Mouse (Mus musculus) G1E (cell line): Measurements from ENCODE around the gene Gm10277. TPM values are rescaled to one million over a fixed set of nuclear protein-coding genes. Genes with fewer than 3 reads are reported as not detected.

Source experiments
- ATAC-seq: 2 replicates; pipeline ENCODE4 v1.8.0; 2016; ENCODE audit warnings: mild to moderate bottlenecking; ENCODE audit not compliant: insufficient number of reproducible peaks, poor library complexity, low FRiP score, severe bottlenecking; ENCODE audit errors: extremely low read depth
- DNase-seq: peaks from one replicate; pipeline ENCODE4 v3.0.0; 2012; ENCODE audit warnings: low spot score
- H3K27me3 ChIP-seq: 2 replicates; pipeline ENCODE4 v1.6.1; 2012; ENCODE audit warnings: mild to moderate bottlenecking, low read length, inconsistent platforms; ENCODE audit not compliant: insufficient read depth
- H3K36me3 ChIP-seq: replicated peaks from 2 replicates; pipeline ENCODE3; 2012; ENCODE audit warnings: mild to moderate bottlenecking, inconsistent platforms
- H3K4me1 ChIP-seq: 2 replicates; pipeline ENCODE4 v1.6.1; 2012; ENCODE audit warnings: low read depth, low read length, inconsistent platforms, mixed read lengths; ENCODE audit not compliant: insufficient read depth
- H3K4me3 ChIP-seq: 2 replicates; pipeline ENCODE4 v1.5.1; 2012; ENCODE audit warnings: low read depth, mild to moderate bottlenecking, inconsistent platforms, low read length, moderate library complexity, mixed read lengths
- H3K9me3 ChIP-seq: replicated peaks from 2 replicates; pipeline ENCODE4 v1.6.1; 2012; ENCODE audit warnings: inconsistent platforms
- CTCF ChIP-seq: IDR thresholded peaks from 2 replicates; pipeline ENCODE4 v1.5.1; 2012; ENCODE audit warnings: low read depth, low read length, inconsistent platforms, mixed read lengths
- GATA1 ChIP-seq: IDR thresholded peaks from 2 replicates; pipeline ENCODE4 v1.6.1; 2012; ENCODE audit warnings: borderline replicate concordance, low read length, inconsistent platforms, mixed read lengths
- GATA2 ChIP-seq: IDR thresholded peaks from 2 replicates; pipeline ENCODE4 v1.6.1; 2012; ENCODE audit warnings: low read depth, low read length, inconsistent platforms, borderline replicate concordance
- POLR2AphosphoS5 ChIP-seq: IDR thresholded peaks from 2 replicates; pipeline ENCODE4 v1.6.1; 2012; ENCODE audit warnings: low read depth, low read length, inconsistent platforms; ENCODE audit not compliant: insufficient replicate concordance
- TAL1 ChIP-seq: conservative IDR thresholded peaks from 2 replicates; pipeline ENCODE4 v1.6.1; 2012; ENCODE audit warnings: low read depth, low read length, inconsistent platforms, mixed read lengths
- polyA plus RNA-seq: library from polyadenylated mRNA; stranded (reverse); fragments of >175 nt; gene quantifications from 2 replicates; pipeline ENCODE4 v1.2.3, GENCODE M21; 2012
- total RNA-seq, 2 experiments: library from RNA; stranded (forward) in 1 of 2; stranded (reverse) in 1 of 2; fragments of 200-1000 nt in 1 of 2; fragments of >200 nt in 1 of 2; fragmentation: Nextera tagmentation in 1 of 2; gene quantifications; 2 replicates each; pipeline ENCODE4 v1.2.3; 2014 to 2017

The Gm10277 gene
- total and polyA plus RNA-seq, 3 experiments, result 0.33 TPM; not detected in 2

DNA sequence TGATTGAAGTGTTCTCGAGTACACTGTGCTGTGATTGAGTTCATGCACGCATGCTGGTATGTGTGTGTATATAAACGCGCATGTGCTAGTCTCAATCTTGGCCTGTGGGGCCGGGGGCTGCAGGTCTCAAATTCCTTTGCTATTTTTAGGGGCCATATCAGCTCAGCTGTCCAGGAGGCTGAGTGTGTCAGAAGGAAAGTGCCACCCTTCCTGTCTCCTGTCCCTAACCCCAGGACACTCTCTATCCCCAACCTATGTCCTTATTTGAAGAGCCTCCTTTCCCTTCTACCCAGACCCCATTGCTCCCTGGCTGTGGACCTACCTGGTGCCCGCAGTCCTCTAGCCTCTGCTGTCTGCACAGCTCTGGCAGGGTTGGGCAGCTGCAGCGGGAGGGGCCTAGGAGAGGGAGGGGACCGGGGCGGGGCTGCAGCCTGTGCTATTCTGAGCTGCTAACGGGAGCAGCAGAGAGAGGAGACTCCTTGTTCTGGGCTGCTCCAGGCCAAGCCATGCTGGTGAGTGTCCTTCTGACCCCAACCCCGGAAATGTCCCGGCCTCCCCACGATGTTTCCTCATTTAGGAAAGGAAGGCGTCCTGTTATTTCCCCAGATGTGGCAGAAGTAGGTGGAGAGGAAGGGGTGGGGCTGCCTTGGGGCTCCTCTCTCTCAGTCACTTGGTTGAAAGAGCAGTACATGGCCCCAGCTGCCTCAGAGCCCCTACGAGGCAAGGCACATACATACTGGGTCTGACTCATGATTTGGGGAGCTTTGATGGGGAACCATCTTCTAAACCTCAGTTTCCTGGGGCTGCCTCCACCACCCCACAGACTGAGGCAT lies 13.5 kb upstream of the Gm10277 start:
- peaks cover 30% of the 10 kb centered on the region for H3K4me1 ChIP-seq
- peak; percentile 49 for ATAC-seq

DNA sequence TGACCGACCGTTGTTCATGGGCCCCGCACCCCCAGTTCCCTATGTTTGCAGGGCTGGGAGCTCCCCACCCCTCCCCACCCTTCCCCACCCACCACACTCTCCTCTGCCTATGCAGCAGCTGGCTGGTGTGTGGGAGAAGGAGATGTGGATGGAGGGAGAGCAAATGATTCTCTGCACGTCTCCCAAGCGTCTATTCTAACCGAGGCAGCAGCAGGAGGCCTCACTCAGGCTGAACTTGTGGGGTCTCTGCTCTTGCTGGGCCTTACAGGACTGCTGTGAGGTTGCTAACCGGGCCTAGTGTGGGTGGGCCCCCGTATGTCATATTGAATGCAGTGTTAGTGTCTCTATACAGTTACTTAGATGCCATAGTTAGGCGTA lies 12.9 kb upstream of the Gm10277 start:
- TF ChIP-seq POLR2AphosphoS5 (no peak), TAL1 (no peak), GATA2 (no peak), GATA1 (no peak), CTCF (no peak)
- H3K4me1 ChIP-seq, result peaks cover 30% of the 10 kb centered on the region
- DNase-seq (no peak), ATAC-seq (no peak)
- no peak overlapping the region for H3K4me3 ChIP-seq
- no peaks in the 10 kb centered on the region for H3K27me3 ChIP-seq
- H3K9me3 ChIP-seq, result no peaks in the 10 kb centered on the region
- peaks cover 69% of the 10 kb centered on the region for H3K36me3 ChIP-seq

More for the DNA sequence above, 13.5 kb upstream of the Gm10277 start:
- H3K4me3 ChIP-seq, result no peak overlapping the region
- peaks cover 65% of the 10 kb centered on the region for H3K36me3 ChIP-seq
- no peaks in the 10 kb centered on the region for H3K9me3 ChIP-seq
- TF ChIP-seq TAL1 (no peak), GATA1 (no peak), CTCF (no peak), POLR2AphosphoS5 (no peak), GATA2 (no peak)
- no peaks in the 10 kb centered on the region for H3K27me3 ChIP-seq
- DNase-seq, result peak; percentile 30

DNA sequence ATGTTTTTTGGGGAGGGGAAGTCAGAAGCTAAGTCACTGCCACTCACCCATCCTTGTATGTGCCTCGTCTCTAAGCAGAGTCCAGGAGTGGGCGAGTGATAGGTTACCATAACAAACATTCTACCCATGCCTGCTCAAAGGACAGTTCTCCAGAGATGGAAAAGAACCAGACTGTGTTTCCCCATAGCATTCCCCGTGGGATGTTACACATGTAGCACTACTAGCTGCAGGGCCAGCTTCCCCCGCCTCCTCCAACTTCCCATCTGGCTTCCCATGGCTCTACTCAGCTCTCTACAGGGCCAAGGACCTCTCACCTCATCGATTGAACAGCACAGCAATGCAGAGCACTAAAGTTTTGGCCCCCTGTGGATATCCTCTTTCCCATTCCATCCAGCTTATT lies 7.7 kb upstream of the Gm10277 start:
- Histone ChIP-seq H3K36me3 (peaks cover 50% of the 10 kb centered on the region), H3K4me3 (no peak overlapping the region), H3K9me3 (no peaks in the 10 kb centered on the region), H3K27me3 (no peaks in the 10 kb centered on the region), H3K4me1 (peaks cover 42% of the 10 kb centered on the region)
- ATAC-seq, result no peak
- DNase-seq, result no peak
- TF ChIP-seq GATA1 (no peak), CTCF (no peak), GATA2 (no peak), POLR2AphosphoS5 (no peak), TAL1 (no peak)

DNA sequence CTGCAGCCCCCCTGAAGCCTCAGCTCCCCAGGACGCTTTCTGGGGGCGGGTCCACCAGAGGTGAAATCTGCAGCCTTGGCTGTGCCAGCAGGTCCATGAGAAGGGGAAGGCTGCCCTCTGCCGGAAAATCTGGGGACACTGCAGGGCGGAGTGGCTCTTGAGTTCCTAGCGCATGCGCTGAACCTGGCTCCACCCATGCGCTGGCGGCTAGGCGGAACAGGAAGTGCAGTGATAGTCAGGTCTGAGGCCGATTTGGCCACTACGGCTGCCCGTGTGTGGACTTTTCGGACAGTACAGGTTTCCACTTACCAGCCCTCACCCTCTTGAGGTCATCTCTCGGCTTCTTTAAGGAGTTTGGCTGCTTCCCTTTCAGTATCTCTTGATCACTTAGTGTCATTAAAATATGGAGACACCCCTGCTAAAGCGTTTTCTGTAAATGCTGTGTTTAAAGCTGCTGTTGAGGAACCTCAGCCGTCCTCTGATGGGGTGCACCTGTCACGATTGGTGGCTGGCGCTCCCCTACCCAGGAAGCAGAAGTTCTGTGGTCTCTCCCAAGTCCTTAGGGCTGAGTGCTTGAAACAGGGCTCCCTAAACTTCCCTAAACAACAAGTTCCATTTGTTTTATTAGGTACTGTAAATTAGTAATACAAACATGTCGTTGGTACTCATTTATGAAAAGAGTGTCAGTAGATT lies 5.8 kb upstream of the Gm10277 start:
- peak; percentile 79 for DNase-seq
- H3K9me3 ChIP-seq, result no peaks in the 10 kb centered on the region
- peaks cover 39% of the 10 kb centered on the region for H3K36me3 ChIP-seq
- ATAC-seq, result peak; percentile 75
- no peak for TF ChIP-seq TAL1
- TF ChIP-seq POLR2AphosphoS5, result no peak
- peak; percentile 91 for TF ChIP-seq CTCF
- TF ChIP-seq GATA2, result no peak
- peak overlapping the region; percentile 68 for H3K4me3 ChIP-seq
- peaks cover 50% of the 10 kb centered on the region for H3K4me1 ChIP-seq
- H3K27me3 ChIP-seq, result no peaks in the 10 kb centered on the region

DNA sequence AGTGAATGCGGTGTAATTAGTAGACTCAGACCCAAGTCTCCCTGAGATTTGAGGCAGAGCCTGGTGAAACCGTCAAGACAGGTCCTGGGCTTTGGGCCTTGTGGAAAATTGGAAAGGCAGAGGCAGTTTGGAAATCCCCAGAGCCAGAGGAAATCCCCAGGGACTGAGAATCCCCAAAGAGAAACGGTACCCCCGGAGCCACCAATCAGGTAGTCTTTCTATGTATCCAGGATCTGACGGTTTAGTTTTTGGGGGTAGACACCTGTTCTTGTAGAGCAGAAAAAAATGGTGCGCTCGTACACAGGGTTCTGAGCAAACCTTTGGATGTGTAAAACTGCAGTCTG lies 5.0 kb upstream of the Gm10277 start:
- Histone ChIP-seq H3K36me3 (peaks cover 46% of the 10 kb centered on the region), H3K4me1 (peaks cover 59% of the 10 kb centered on the region), H3K9me3 (no peaks in the 10 kb centered on the region), H3K27me3 (no peaks in the 10 kb centered on the region), H3K4me3 (no peak overlapping the region; the same call in 1 of the 2 replicates)
- DNase-seq (no peak), ATAC-seq (no peak)
- no peak for TF ChIP-seq GATA1
- TF ChIP-seq TAL1, result no peak
- TF ChIP-seq CTCF, result no peak
- no peak for TF ChIP-seq GATA2
- no peak for TF ChIP-seq POLR2AphosphoS5

DNA sequence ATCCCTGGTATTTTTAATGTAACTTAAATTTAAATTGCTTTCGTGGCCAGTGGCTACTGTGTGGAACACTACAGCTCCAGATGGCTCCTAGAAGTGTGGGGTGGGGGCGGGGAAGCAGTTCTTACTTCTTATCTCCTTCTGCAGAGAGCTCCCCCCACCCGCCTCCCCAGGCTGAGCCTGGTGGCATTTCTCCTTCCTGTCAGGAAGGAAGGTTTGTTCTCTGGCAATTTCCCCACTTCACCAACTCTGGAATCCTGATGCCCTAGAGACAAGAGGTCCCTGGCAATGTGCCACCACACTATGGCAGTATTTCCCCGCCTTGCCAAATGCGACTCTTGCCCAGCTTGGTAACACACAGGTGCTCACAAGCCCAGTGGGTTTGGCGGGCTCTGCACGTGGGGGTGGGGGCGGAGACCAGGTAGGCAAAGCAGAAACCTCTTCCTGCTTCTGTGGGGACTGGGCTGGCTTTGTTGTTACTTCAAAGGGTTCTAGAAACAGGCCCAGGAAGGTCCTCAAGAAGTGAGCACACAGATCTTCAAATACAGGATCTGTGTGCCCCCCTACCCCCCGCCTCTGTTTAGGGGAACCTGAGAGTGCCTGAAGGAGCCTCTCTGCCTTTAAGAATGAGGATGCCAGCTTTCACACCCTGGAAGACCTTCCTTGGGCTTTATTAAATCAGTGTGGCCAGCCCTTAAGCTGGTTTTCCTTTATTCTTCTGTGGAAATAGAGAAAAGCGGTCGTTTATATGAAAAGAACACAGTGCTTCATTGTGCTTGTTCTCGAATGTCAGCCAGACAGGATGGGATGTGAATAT lies 4.4 kb upstream of the Gm10277 start:
- no peak; the same call in 1 of the 2 replicates for ATAC-seq
- H3K9me3 ChIP-seq, result no peaks in the 10 kb centered on the region
- peaks cover 46% of the 10 kb centered on the region for H3K36me3 ChIP-seq
- DNase-seq, result peak; percentile 70
- no peaks in the 10 kb centered on the region for H3K27me3 ChIP-seq
- peak overlapping the region; percentile 65; the same call in 1 of the 2 replicates for H3K4me3 ChIP-seq
- TF ChIP-seq TAL1, result peak; percentile 80
- TF ChIP-seq CTCF, result no peak
- H3K4me1 ChIP-seq, result peaks cover 64% of the 10 kb centered on the region
